Mouse (Mus musculus): Measurements from ENCODE around the gene Erc2.
"Not testable (repeated sequence)": the region's sequence is repeated elsewhere in the genome, so short reads cannot be mapped to it uniquely, and the experiment has no call there.

Erc2 gene

DNA sequence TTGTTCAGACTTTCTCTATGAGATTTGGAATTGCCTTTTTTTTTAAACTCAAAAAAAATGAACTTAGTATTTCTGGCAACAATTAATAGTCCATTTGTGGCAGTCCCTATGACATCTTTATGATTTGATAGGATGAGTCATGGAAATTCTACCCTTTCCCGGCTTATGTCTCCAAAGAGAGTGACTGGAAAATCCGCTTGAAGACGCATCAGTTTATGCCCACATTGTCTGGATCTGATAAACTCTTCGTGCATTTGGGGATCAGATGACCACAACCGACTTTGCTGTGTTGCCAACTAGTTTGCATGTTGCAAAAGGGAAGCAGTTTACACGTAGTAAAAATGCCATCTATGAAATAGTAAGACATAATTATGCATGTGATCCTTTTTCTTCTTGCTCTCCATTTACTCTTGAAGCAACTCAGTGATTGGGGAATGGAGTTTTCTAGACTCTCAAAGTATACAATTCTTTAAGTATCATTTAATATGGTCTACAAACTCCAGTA lies 215.4 kb downstream of the Erc2 start:
- DNase-seq: no peak

GRCm38 (mm10) chr14:27840120-27840519 lies 217.9 kb downstream of the Erc2 start:
- DNase-seq: no peak

- no peak for DNase-seq
Observed at GRCm38 (mm10) chr14:27846875-27847274, 224.6 kb downstream of the Erc2 start.

DNA sequence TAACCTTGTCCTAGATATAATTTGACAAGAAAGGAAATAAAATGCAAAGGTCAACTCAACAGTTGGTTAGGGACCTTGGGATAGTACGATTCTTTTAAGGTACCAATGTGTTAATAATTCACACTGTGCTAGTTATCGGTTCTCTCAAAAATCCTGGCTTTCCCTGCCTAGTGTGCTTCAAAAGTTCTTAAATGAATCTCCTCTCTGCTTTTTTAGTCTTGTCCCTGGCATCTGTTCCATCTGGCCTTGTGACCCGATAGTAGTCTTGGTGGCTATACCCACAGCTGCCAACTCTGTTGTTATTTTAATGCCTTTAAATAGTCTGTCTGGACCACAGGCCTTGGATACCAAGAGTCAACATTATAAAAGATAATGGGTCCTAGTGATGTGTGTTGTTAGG lies 225.1 kb downstream of the Erc2 start:
- DNase-seq: no peak

- DNase-seq: no peak
Observed at GRCm38 (mm10) chr14:27851231-27851630, 229.0 kb downstream of the Erc2 start.

DNA sequence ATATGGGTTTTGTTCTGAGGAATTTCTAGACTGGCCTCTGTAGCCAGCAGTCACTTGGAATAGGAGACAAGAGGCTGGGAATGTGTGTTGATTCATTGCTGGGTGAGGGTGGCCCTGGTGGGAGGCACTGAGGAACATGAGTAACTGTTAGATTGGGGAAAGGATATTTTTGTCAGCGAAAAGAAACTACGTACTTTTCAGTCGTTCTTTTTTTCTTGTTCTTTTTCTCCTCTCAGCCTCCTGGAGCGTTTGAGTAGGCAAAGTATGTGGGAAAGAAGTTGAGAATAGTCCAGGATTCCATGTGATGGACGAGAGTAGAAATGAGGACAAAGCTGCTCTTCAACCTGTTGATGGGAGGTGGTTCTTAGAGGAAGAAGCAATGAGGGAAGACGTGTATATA lies 230.4 kb downstream of the Erc2 start:
- no peak for DNase-seq

DNA sequence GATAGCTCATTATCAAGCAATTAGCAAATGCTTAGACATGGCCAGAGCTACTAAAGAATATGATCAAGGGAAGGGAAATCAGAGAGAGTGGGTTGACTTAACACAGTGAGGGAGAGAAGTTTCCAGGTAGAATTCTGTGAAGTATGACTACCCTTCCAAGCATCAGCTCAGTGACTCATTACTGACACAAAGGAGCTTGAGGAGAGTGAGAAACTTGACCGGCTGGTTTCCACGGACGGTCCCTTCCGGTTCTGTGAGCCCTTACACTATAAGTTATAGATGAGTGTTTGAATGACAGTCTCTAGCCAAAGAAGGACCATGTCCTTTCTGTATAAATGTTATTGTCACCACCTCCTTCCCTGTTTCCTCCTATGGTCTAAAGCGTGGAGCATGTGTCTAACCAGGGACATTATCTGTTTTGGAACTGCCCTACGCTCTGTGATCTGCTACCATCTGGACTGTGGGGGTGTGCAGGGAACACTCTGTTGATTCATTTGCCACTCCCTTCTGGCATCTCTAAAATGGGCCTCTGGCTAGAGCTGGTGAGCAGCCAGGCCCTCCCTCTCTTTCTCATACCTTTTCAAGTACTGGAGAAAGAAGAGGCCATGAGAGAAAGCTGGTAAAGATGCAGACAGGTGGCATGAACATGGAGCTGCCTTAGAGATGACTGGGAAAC lies 238.3 kb downstream of the Erc2 start:
- no peak for DNase-seq

DNA sequence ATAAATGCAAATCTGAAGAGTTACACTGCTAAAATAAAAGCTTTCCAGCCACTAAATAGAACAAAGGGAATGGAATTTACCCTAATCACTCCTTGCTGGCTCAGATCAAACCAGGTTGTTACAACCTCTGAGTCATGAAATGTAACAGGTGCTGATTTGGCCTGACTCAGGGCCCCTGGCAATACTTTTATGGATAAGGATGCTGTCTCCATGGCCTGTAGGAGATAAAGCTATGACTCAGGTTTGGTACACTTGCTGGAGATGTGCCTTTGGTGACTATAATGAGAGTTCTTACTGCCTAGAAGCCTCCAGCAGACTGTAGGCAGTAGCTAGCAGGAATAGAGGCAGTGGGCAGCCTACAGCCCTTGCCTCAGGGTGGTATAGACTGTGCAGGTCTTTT lies 240.1 kb downstream of the Erc2 start:
- DNase-seq: no peak

DNA sequence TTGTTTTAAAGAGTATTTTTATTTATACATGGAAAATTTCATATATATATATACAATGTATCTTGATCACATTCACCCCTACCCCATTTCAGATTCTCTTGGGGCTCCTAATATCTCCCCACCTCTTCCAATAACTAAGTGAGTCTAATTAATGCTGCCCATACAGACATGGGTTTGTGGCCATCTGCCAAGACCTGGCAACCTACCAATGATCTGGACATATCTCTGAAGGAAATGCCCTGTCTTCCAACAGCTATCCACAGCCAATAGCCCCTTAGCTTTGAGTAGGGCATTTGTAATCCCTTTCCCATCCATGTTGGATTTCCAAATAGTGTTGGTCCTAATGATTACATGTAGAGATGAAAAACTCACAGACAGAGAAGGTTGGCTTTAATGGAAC lies 245.2 kb downstream of the Erc2 start:
- DNase-seq: no peak

- DNase-seq: no peak
Observed at GRCm38 (mm10) chr14:27873619-27874018, 251.4 kb downstream of the Erc2 start.

DNA sequence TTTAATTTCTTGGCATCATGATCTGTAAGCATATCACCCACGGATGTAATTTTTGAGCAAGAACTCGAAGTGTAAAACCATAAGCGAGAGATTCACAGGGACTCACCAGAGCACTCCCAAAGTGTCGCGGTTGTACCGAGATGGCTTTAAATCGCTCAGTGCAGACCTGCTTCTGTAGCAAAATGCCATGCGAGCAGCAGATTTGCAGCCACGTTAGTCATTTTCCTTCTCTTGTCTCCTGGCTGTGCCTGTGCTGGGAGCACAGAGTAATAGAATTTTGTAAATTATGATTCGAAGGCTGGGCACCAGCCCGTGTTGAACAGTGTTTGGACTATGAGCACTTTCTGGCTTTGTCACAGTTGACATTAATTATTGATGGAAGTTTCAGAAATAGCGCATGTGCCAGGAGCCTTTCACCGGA lies 253.8 kb downstream of the Erc2 start:
- no peak for DNase-seq

DNA sequence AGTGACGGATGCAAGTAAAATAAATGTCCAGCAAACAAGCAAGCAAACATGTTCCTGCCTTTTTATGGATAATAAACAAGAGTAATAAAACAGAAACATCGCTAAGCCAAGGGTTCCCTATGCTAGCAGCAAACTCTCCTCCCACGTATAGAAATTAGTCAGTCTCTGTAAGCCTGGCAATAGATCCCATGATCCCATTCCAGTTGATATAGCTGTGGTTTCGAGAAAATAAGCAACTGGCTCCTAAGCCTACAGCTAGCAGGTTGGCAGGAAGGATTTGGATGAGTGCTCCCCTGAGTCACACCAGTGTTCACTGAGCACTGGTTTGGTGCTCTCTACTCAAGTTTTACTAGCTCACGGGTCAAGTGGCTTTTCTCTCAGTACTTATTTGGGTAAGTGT lies 259.7 kb downstream of the Erc2 start:
- DNase-seq: no peak

DNA sequence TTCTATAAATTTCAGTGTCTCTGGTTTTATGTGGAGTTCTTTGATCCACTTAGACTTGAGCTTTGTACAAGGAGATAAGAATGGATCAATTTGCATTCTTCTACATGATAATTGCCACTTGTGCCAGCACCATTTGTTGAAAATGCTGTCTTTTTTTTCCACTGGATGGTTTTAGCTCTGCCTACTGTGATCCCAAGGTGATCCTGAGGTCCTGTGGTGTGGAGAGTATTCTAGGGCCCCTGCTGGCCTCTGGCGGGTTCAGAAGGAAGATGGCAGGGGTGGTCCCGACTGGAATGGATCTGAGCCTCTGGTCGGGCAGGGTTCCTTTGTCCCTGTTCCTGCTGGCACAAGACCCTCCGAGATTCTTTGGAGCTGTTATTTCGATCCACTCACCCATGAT lies 264.1 kb downstream of the Erc2 start:
- DNase-seq: not testable (repeated sequence)

- DNase-seq: no peak
Observed at GRCm38 (mm10) chr14:27887488-27887887, 265.3 kb downstream of the Erc2 start.

DNA sequence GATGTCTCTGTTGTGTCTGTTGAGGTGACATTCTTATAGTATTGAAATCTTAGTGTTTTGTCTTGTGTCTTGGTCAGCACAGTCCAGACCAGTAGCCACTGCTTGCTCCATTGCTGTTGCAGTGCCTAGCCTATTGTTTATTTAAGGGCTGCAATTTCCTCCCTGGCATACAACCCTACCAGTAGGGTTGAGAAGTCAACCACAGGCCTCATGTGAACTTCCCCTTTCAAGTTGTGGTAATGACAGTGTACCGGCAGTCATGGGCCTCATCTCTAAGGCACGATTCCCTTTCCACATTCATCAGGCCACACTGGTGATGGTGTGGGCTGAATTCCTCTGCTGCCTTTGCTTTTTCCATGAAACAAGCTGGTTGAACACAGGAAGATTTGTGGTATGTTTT lies 267.4 kb downstream of the Erc2 start:
- no peak for DNase-seq

GRCm38 (mm10) chr14:27892416-27892815 lies 270.2 kb downstream of the Erc2 start:
- DNase-seq: no peak

- DNase-seq: no peak
Observed at GRCm38 (mm10) chr14:27901772-27902171, 279.5 kb downstream of the Erc2 start.

GRCm38 (mm10) chr14:27921656-27922373 lies 299.6 kb downstream of the Erc2 start:
- DNase-seq: no peak

DNA sequence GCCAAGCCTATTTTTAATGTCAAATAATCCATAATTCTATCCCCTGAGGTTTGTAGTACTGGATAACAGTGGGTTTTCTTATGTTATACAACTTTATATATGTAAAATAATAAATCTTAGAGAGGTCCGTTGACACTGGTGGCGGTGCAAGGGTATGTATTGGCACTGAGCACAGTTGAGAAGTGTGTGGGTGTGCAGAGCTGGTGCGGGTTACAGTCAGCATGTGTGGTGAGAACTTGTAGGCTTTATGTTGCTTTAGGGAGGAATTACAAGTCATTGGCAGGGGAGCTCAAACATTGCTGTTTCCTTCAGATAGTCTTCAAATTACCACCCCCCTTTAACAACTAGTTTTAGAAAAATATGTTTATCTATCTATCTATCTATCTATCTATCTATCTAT lies 305.1 kb downstream of the Erc2 start:
- no peak for DNase-seq

- DNase-seq: no peak
Observed at GRCm38 (mm10) chr14:27933533-27933932, 311.3 kb downstream of the Erc2 start.

- no peak for DNase-seq
Observed at GRCm38 (mm10) chr14:27935714-27936113, 313.5 kb downstream of the Erc2 start.

DNA sequence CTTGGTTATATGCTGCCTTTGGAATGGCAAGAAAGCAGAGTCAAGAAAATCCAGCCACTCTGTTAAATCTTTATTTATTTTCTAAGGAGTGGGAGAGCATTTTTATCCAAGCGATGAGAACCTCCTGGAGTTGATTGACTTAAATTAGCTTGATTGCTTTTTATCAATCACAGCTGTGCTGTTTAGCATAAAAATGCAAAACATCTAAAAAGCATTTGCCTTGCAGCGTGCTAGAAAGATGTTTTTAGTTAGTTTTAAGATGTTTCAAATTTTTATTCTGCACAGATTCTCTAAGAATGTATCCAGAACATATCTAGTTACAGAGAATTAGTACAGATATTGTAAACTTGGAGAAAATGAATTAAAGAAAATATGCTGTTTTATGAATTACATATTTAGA lies 315.7 kb downstream of the Erc2 start:
- DNase-seq: no peak

DNA sequence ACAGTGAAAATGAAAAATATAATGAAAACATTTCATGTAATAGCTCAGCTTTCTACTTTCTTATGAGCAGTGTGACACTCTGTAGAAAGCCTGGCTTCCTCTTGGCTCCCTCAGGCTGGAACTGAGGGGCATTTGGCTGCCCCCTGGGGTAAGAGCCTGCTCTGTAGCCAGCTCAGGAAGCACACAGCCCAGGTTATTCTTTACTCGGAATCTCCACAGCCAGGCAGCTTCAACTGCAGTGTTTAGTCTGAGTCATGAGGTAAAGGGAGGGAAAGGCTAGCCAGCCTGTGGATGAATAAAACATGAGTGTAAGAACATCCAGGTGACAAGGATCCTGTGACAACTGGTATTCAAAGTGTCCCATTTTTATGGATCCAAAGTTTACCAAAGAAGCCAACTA lies 323.0 kb downstream of the Erc2 start:
- DNase-seq: no peak

- DNase-seq: no peak
Observed at GRCm38 (mm10) chr14:27946211-27946610, 324.0 kb downstream of the Erc2 start.

DNA sequence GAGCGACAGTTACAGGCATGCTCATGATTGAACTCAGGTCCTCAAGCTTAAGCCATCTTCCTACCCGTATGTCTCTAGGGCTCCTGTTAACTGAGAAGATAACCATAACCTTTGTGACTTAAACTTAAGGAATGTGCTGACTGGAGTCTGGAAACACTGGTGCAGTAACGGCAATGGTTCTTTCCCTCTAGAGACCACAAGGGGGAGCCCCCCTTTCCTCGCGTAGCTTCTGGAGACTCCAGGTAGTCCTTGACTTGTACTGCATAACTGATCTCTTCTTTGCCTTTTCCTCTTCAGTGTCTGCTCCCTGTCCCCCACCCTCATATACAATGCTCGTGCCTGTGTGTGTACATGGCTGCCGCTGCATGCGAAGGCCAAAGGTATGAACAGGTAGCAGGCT lies 326.2 kb downstream of the Erc2 start:
- no peak for DNase-seq
